ENCODE assay signal across 26 mouse cellular contexts in the genomic region with DNA sequence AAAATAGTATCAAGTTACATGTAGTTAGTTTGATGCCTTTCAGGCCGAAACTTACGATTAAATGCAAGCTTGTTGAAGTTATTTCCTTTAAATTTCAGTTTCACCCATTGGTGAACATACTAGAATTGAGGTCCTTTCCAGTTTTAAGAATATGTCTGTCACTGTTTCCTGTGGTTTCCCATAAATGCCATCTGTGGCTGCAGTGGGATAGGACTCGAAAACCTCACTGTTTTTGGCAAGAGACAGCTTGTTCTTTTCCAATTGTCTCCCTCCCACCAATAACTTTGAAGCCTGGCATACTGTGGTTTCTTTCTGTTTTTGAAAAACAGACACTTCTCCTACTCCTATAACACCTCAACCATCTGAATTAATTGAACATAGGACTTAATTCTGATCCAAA.
DNase-seq lines count a peak whose midpoint lies in the region; TF ChIP-seq lines count a peak whose summit lies in the region.
"Had no signal": no experiment of that assay in that cellular context is flagged by ENCODE, and none has a peak within 500 bp of the region (broad histone marks: within the 10 kb centered on the region; RNA-seq: fewer than 3 reads in every experiment).

No protein-coding gene starts in this region.

- no peak for TF ChIP-seq CTCF in layer of hippocampus, adult 2 months (conservative IDR thresholded peaks at IDR 0.05)

- DNase-seq in cerebellum, postnatal 10 days = peak; percentile 39 to 42
- DNase-seq in cerebellum, adult 9-10 months = no peak
- DNase-seq in layer of hippocampus, adult 2 months (ENCODE audit: low spot score in 2 of 2) = peak; percentile 30 to 44
- DNase-seq in layer of hippocampus, adult 9-10 months (ENCODE audit: low spot score) = no peak
- DNase-seq in layer of hippocampus, adult 8-10 months (ENCODE audit: low spot score in 2 of 2) = peak; percentile 3 to 7
- no peak for DNase-seq in gastrocnemius, postnatal 10 days
- no peak for DNase-seq in urinary bladder, adult 18-20 months (ENCODE audit: low spot score in 2 of 2)
- DNase-seq in adrenal gland, adult 18-20 months (ENCODE audit: low spot score in 2 of 2) = no peak
- DNase-seq: adrenal gland, adult 2 months; cerebellum, adult 11 months; cerebellum, adult 9-11 months; gastrocnemius, adult 2 months; heart, adult 2 months; heart, postnatal 10 days; kidney, adult 11 months; kidney, postnatal 14 days; right cerebral cortex, postnatal 25 days; thymus, adult 18-20 months; thymus, postnatal 25 days had no signal

- no peak overlapping the region for H3K27ac ChIP-seq in layer of hippocampus, adult 2 months
- H3K27ac ChIP-seq: forebrain, embryonic 15.5 days; gastrocnemius, adult 2 months; heart, adult 2 months; heart, embryonic 13.5 days; hindbrain, embryonic 10.5 days; hindbrain, embryonic 15.5 days; limb, embryonic 12.5 days; lung, embryonic 15.5 days; stomach, embryonic 15.5 days had no signal

- no peak overlapping the region for H3K4me3 ChIP-seq in layer of hippocampus, adult 2 months
- H3K4me3 ChIP-seq: forebrain, embryonic 15.5 days; gastrocnemius, adult 2 months; heart, adult 2 months; heart, embryonic 13.5 days; hindbrain, embryonic 10.5 days; hindbrain, embryonic 15.5 days; limb, embryonic 12.5 days; lung, embryonic 15.5 days; stomach, embryonic 15.5 days had no signal

Comparison
In these comparisons a context has a peak if more than half of its experiments do, and no peak if none do; other contexts are left out.
1. DNase-seq: peak in cerebellum, postnatal 10 days (2 of 2), layer of hippocampus, adult 2 months (2 of 2) and layer of hippocampus, adult 8-10 months (2 of 2); none in cerebellum, adult 9-10 months (single experiment), layer of hippocampus, adult 9-10 months (single experiment), gastrocnemius, postnatal 10 days (single experiment), urinary bladder, adult 18-20 months (0 of 2) and adrenal gland, adult 18-20 months (0 of 2).